Mouse (Mus musculus): ENCODE measurements around the gene Rhno1.

- TF ChIP-seq CTCF (IDR thresholded peaks at IDR 0.05) (no peak), EP300 (IDR thresholded peaks at IDR 0.05) (no peak)
These were observed 810 bp downstream of the Rhno1 start for GRCm38 (mm10) chr6:128361901-128362300.

All from lung, postnatal 0 days (tissue).